In the genomic region with DNA sequence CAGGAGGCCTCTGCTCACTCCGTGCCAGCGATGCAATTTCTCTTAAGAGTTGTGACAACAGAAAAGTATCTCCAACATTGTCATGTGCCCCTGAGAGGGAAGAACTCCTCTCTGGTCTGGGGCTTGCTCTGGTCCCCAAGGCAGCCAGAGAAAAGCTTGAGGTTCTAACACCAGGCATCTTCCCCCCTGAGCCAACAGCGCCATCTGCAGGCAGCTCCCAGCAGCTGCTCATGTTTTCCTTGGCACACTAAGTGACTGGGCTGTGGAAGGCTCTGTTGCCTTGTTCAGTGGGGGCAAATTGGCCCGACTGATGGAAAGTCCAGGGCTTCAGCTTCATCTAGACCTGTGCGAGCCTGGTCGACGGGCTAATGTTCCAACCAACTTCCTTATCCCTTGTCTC, we compare ENCODE assay signal across 10 mouse cellular contexts. TPM values are rescaled to one million over a fixed set of nuclear protein-coding genes. Genes with fewer than 3 reads are reported as not detected.
DNase-seq lines count a peak whose midpoint lies in the region; ATAC-seq lines count a peak whose summit lies in the region.
"Had no signal": no experiment of that assay in that cellular context is flagged by ENCODE, and none has a peak within 500 bp of the region (broad histone marks: within the 10 kb centered on the region; RNA-seq: fewer than 3 reads in every experiment).

No protein-coding gene starts in this region.

- 58% methylated on average over 7 of the region's 7 CpGs for WGBS in hindbrain, embryonic 10.5 days
- WGBS in hindbrain, embryonic 16.5 days: 58% methylated on average over 7 of the region's 7 CpGs
- 52% methylated on average over 7 of the region's 7 CpGs for WGBS in limb, embryonic 11.5 days

- no peaks in the 10 kb centered on the region for H3K27me3 ChIP-seq in hindbrain, embryonic 10.5 days (ENCODE audit: insufficient read depth, poor library complexity, severe bottlenecking)
- no peaks in the 10 kb centered on the region for H3K27me3 ChIP-seq in hindbrain, embryonic 16.5 days (replicated peaks; ENCODE audit: control insufficient read depth, insufficient read depth, low read length)
- no peaks in the 10 kb centered on the region for H3K27me3 ChIP-seq in limb, embryonic 11.5 days (ENCODE audit: control insufficient read depth, insufficient read depth, low read length)
- H3K27me3 ChIP-seq: embryonic facial prominence, embryonic 13.5 days had no signal

- no peaks in the 10 kb centered on the region for H3K36me3 ChIP-seq in hindbrain, embryonic 10.5 days
- no peaks in the 10 kb centered on the region for H3K36me3 ChIP-seq in hindbrain, embryonic 16.5 days (ENCODE audit: control insufficient read depth, insufficient read depth, low read length)
- H3K36me3 ChIP-seq in limb, embryonic 11.5 days (ENCODE audit: control insufficient read depth, insufficient read depth, low read length): no peaks in the 10 kb centered on the region
- H3K36me3 ChIP-seq: embryonic facial prominence, embryonic 13.5 days had no signal

- H3K4me1 ChIP-seq in hindbrain, embryonic 10.5 days (replicated peaks): 0 out of 2 replicates have a peak, but pooled peaks cover 5% of the 10 kb centered on the region
- no peaks in the 10 kb centered on the region for H3K4me1 ChIP-seq in hindbrain, embryonic 16.5 days (ENCODE audit: control insufficient read depth, insufficient read depth, low read depth, low read length)
- peaks cover 2% of the 10 kb centered on the region; the same call in 1 of the 2 replicates for H3K4me1 ChIP-seq in limb, embryonic 11.5 days (ENCODE audit: control insufficient read depth, insufficient read depth, low read length)
- H3K4me1 ChIP-seq: embryonic facial prominence, embryonic 13.5 days had no signal

- no peak overlapping the region for H3K27ac ChIP-seq in hindbrain, embryonic 10.5 days
- no peak overlapping the region for H3K27ac ChIP-seq in hindbrain, embryonic 16.5 days (ENCODE audit: low read depth, low read length)
- no peak overlapping the region for H3K27ac ChIP-seq in limb, embryonic 11.5 days (replicated peaks; ENCODE audit: low read depth, low read length)
- H3K27ac ChIP-seq: embryonic facial prominence, embryonic 13.5 days had no signal

- ATAC-seq in hindbrain, embryonic 16.5 days: no peak
- ATAC-seq in limb, embryonic 11.5 days (ENCODE audit: insufficient number of reproducible peaks, low FRiP score, low TSS enrichment, low read depth): no peak
- no peak for ATAC-seq in monocyte, adult 5-6 weeks (replicated peaks; ENCODE audit: insufficient number of reproducible peaks, low FRiP score, low TSS enrichment, poor library complexity, severe bottlenecking)

- H3K4me3 ChIP-seq in hindbrain, embryonic 10.5 days: no peak overlapping the region
- H3K4me3 ChIP-seq in hindbrain, embryonic 16.5 days (ENCODE audit: low read length): no peak overlapping the region
- H3K4me3 ChIP-seq in limb, embryonic 11.5 days (ENCODE audit: low read depth, low read length): no peak overlapping the region
- H3K4me3 ChIP-seq: embryonic facial prominence, embryonic 13.5 days had no signal

- no peaks in the 10 kb centered on the region for H3K9me3 ChIP-seq in hindbrain, embryonic 10.5 days
- H3K9me3 ChIP-seq in hindbrain, embryonic 16.5 days (ENCODE audit: control insufficient read depth, low read length): no peaks in the 10 kb centered on the region
- H3K9me3 ChIP-seq in limb, embryonic 11.5 days (ENCODE audit: control insufficient read depth, low read length): no peaks in the 10 kb centered on the region
- H3K9me3 ChIP-seq: embryonic facial prominence, embryonic 13.5 days had no signal

- H3K4me2 ChIP-seq in hindbrain, embryonic 16.5 days (ENCODE audit: low read length): no peak overlapping the region
- H3K4me2 ChIP-seq in limb, embryonic 11.5 days (ENCODE audit: low read depth, severe bottlenecking): no peak overlapping the region
- H3K4me2 ChIP-seq: embryonic facial prominence, embryonic 13.5 days had no signal

- peak; percentile 29 for DNase-seq in hindbrain, embryonic 10.5 days (ENCODE audit: low spot score)
- DNase-seq in right cerebral cortex, postnatal 4 days: peak; percentile 48
- DNase-seq in right cerebral cortex, adult 18-20 months: no peak
- DNase-seq in c-Kit-positive CD71-positive TER-119-negative erythroid progenitor cells, embryonic 14.5 days (ENCODE audit: low read depth): peak; percentile 9
- peak; percentile 60 for DNase-seq in limb, embryonic 11.5 days (ENCODE audit: low spot score)
- no peak for DNase-seq in natural killer cell, adult 2 months (ENCODE audit: low spot score in 2 of 2)

- no peak overlapping the region for H3K9ac ChIP-seq in hindbrain, embryonic 16.5 days (ENCODE audit: low read depth, low read length)
- H3K9ac ChIP-seq in limb, embryonic 11.5 days (ENCODE audit: low read length): no peak overlapping the region
- H3K9ac ChIP-seq: embryonic facial prominence, embryonic 13.5 days had no signal

RNA-seq across cellular contexts. Expression of gene Rxfp2, which starts 31.5 kb away (rescaled TPM):
- 0.82 and 0.93 TPM in 2 replicates for polyA plus RNA-seq in hindbrain, embryonic 10.5 days (2016; fragmentation: Nextera tagmentation; extraction: Ambion mirVana)
- 0.30 and 0.33 TPM in 2 replicates for polyA plus RNA-seq in hindbrain, embryonic 16.5 days (2015; fragmentation: Nextera tagmentation; extraction: Ambion mirVana)
- polyA plus RNA-seq in limb, embryonic 11.5 days (2014; fragmentation: Nextera tagmentation; extraction: Ambion mirVana): 1.8 and 2.0 TPM in 2 replicates
- total RNA-seq in monocyte, adult 5-6 weeks (2017): not detected in 3 replicates
- total RNA-seq: neutrophil, adult 5-6 weeks had no signal

Comparison
In these comparisons a context has a peak if more than half of its experiments do, and no peak if none do; other contexts are left out.
1. DNase-seq: peak in hindbrain, embryonic 10.5 days (single experiment), right cerebral cortex, postnatal 4 days (single experiment), c-Kit-positive CD71-positive TER-119-negative erythroid progenitor cells, embryonic 14.5 days (single experiment) and limb, embryonic 11.5 days (single experiment); none in right cerebral cortex, adult 18-20 months (single experiment) and natural killer cell, adult 2 months (0 of 2).